In genomic region chr2:109277593-109277992, GRCm38 (mm10) we compare ENCODE assay signal across 8 mouse cellular contexts. TPM values are rescaled to one million over a fixed set of nuclear protein-coding genes. Genes with fewer than 3 reads are reported as not detected.
DNase-seq lines count a peak whose midpoint lies in the region; ATAC-seq and TF ChIP-seq lines count a peak whose summit lies in the region.

No protein-coding gene starts in this region.

- no peaks in the 10 kb centered on the region for H3K36me3 ChIP-seq in lung, embryonic 16.5 days (ENCODE audit: control insufficient read depth, insufficient read depth, low read length)
- H3K36me3 ChIP-seq in heart, postnatal 0 days (replicated peaks; ENCODE audit: control insufficient read depth, insufficient read depth, low read length), result no peaks in the 10 kb centered on the region
- H3K36me3 ChIP-seq in midbrain, embryonic 13.5 days, result no peaks in the 10 kb centered on the region

- peaks cover 10% of the 10 kb centered on the region; the same call in 1 of the 2 replicates for H3K4me1 ChIP-seq in lung, embryonic 16.5 days (replicated peaks; ENCODE audit: control insufficient read depth, insufficient read depth, low read length)
- peaks cover 13% of the 10 kb centered on the region; the same call in 1 of the 2 replicates for H3K4me1 ChIP-seq in heart, postnatal 0 days (ENCODE audit: control insufficient read depth, insufficient read depth)
- H3K4me1 ChIP-seq in midbrain, embryonic 13.5 days (replicated peaks), result peaks cover 20% of the 10 kb centered on the region

- peak overlapping the region; percentile 73 for H3K9ac ChIP-seq in lung, embryonic 16.5 days (ENCODE audit: low read length)
- H3K9ac ChIP-seq in heart, postnatal 0 days (replicated peaks; ENCODE audit: low read depth, low read length), result peak overlapping the region; percentile 90
- H3K9ac ChIP-seq in midbrain, embryonic 13.5 days (replicated peaks), result peak overlapping the region; percentile 43; the same call in 1 of the 2 replicates

- H3K27ac ChIP-seq in lung, embryonic 16.5 days (ENCODE audit: low read length), result peak overlapping the region; percentile 21
- H3K27ac ChIP-seq in heart, postnatal 0 days (ENCODE audit: low read depth), result peak overlapping the region; percentile 63
- no peak overlapping the region for H3K27ac ChIP-seq in midbrain, embryonic 13.5 days

- no peaks in the 10 kb centered on the region for H3K27me3 ChIP-seq in lung, embryonic 16.5 days (ENCODE audit: control insufficient read depth, insufficient read depth, low read depth, low read length)
- H3K27me3 ChIP-seq in heart, postnatal 0 days (ENCODE audit: control insufficient read depth, insufficient read depth, low read length), result no peaks in the 10 kb centered on the region
- H3K27me3 ChIP-seq in midbrain, embryonic 13.5 days, result no peaks in the 10 kb centered on the region

- ATAC-seq in lung, embryonic 16.5 days (ENCODE audit: low read depth), result no peak
- ATAC-seq in heart, postnatal 0 days (ENCODE audit: insufficient read depth, low read depth), result no peak
- ATAC-seq in midbrain, embryonic 13.5 days, result no peak

- H3K4me3 ChIP-seq in lung, embryonic 16.5 days (ENCODE audit: low read length), result peak overlapping the region; percentile 64
- H3K4me3 ChIP-seq in heart, postnatal 0 days (ENCODE audit: low read depth, low read length), result peak overlapping the region; percentile 87
- H3K4me3 ChIP-seq in midbrain, embryonic 13.5 days (replicated peaks), result peak overlapping the region; percentile 40

- TF ChIP-seq EP300 in heart, postnatal 0 days (IDR thresholded peaks at IDR 0.05; ENCODE audit: low read depth), result no peak

- no peak for DNase-seq in lung, postnatal 25 days (ENCODE audit: low spot score)
- peak; percentile 23 to 34 for DNase-seq in cerebellum, adult 18-20 months
- no peak for DNase-seq in heart, postnatal 0 days (ENCODE audit: low spot score)
- DNase-seq in layer of hippocampus, postnatal 36 days, result no peak
- no peak for DNase-seq in urinary bladder, adult 2 months (ENCODE audit: low spot score)
- DNase-seq in lung, postnatal 4 days, result no peak

- TF ChIP-seq CTCF in heart, postnatal 0 days (IDR thresholded peaks at IDR 0.05; ENCODE audit: low read depth), result no peak

- H3K9me3 ChIP-seq in lung, embryonic 16.5 days (ENCODE audit: control insufficient read depth, low read length), result no peaks in the 10 kb centered on the region
- H3K9me3 ChIP-seq in heart, postnatal 0 days (replicated peaks; ENCODE audit: control insufficient read depth, low read length), result no peaks in the 10 kb centered on the region
- H3K9me3 ChIP-seq in midbrain, embryonic 13.5 days, result no peaks in the 10 kb centered on the region

- WGBS in lung, embryonic 16.5 days, result 6% methylated on average over 7 of the region's 7 CpGs
- 6% methylated on average over 7 of the region's 7 CpGs for WGBS in heart, postnatal 0 days
- WGBS in midbrain, embryonic 13.5 days, result 12% methylated on average over 7 of the region's 7 CpGs

- H3K4me2 ChIP-seq in lung, embryonic 16.5 days (ENCODE audit: low read depth, low read length), result peak overlapping the region; percentile 61
- H3K4me2 ChIP-seq in heart, postnatal 0 days (ENCODE audit: low read depth, low read length), result peak overlapping the region; percentile 88
- H3K4me2 ChIP-seq in midbrain, embryonic 13.5 days (replicated peaks), result peak overlapping the region; percentile 55

RNA-seq across cellular contexts. Expression of gene Kif18a, which starts 2.9 kb away (rescaled TPM):
- 20.8 and 22.3 TPM in 2 replicates for polyA plus RNA-seq in lung, embryonic 16.5 days (2015; fragmentation: Nextera tagmentation; extraction: Ambion mirVana)
- 1.3 and 9.0 TPM in 2 replicates for total RNA-seq in heart, postnatal 0 days (2014; rRNA removed; ENCODE audit: low replicate concordance)
- polyA plus RNA-seq in heart, postnatal 0 days (2015; fragmentation: Nextera tagmentation; extraction: Ambion mirVana), result 3.3 TPM in 2 replicates
- 15.1 TPM in 2 replicates for polyA plus RNA-seq in midbrain, embryonic 13.5 days (2015; fragmentation: Nextera tagmentation; extraction: Ambion mirVana)
- total RNA-seq in layer of hippocampus, postnatal 36 days (2021), result 1 to 10 TPM in 1 of 2 experiments, under 1 TPM in 1; 0.97 to 1.4 TPM
- polyA plus RNA-seq in urinary bladder, adult 2 months (2012; rRNA removed), result 1.1 and 1.3 TPM in 2 replicates

RNA-seq across cellular contexts. Expression of gene Mettl15, which starts 3.0 kb away (rescaled TPM):
- 14.5 and 15.1 TPM in 2 replicates for polyA plus RNA-seq in lung, embryonic 16.5 days (2015; fragmentation: Nextera tagmentation; extraction: Ambion mirVana)
- 18.2 and 24.0 TPM in 2 replicates for total RNA-seq in heart, postnatal 0 days (2014; rRNA removed; ENCODE audit: low replicate concordance)
- 14.7 and 16.1 TPM in 2 replicates for polyA plus RNA-seq in heart, postnatal 0 days (2015; fragmentation: Nextera tagmentation; extraction: Ambion mirVana)
- 9.4 and 10.0 TPM in 2 replicates for polyA plus RNA-seq in midbrain, embryonic 13.5 days (2015; fragmentation: Nextera tagmentation; extraction: Ambion mirVana)
- 1 to 10 TPM; 7.0 to 7.2 TPM for total RNA-seq in layer of hippocampus, postnatal 36 days (2021)
- 7.4 and 10.2 TPM in 2 replicates for polyA plus RNA-seq in urinary bladder, adult 2 months (2012; rRNA removed)

Comparison
In these comparisons a context has a peak if more than half of its experiments do, and no peak if none do; other contexts are left out.
1. DNase-seq: peak in cerebellum, adult 18-20 months (2 of 2); none in lung, postnatal 25 days (single experiment), heart, postnatal 0 days (single experiment), layer of hippocampus, postnatal 36 days (0 of 2), urinary bladder, adult 2 months (single experiment) and lung, postnatal 4 days (0 of 2).
2. Peak in every context shown above with its lines, with median percentiles within 50 percentile points of each other: H3K4me2 ChIP-seq, H3K4me3 ChIP-seq and H3K9ac ChIP-seq.